Mouse (Mus musculus) common myeloid progenitor, adult 5-6 weeks (primary cell): Measurements from ENCODE around the gene Drosha. TPM values are rescaled to one million over a fixed set of nuclear protein-coding genes. Genes with fewer than 3 reads are reported as not detected.

Source experiments
- ATAC-seq: replicated peaks from 2 replicates; pipeline ENCODE4 v1.8.0; 2016; ENCODE audit warnings: low read depth, mild to moderate bottlenecking, moderate TSS enrichment, inconsistent platforms; ENCODE audit not compliant: poor library complexity, severe bottlenecking
- total RNA-seq: library from RNA; stranded (forward); fragments of 200-1000, 187-1606 nt; gene quantifications from 2 replicates; pipeline ENCODE4 v1.2.3, GENCODE M21; 2017

Drosha gene
- total RNA-seq, 1 experiment from 2014 or later: 46.8 TPM

DNA sequence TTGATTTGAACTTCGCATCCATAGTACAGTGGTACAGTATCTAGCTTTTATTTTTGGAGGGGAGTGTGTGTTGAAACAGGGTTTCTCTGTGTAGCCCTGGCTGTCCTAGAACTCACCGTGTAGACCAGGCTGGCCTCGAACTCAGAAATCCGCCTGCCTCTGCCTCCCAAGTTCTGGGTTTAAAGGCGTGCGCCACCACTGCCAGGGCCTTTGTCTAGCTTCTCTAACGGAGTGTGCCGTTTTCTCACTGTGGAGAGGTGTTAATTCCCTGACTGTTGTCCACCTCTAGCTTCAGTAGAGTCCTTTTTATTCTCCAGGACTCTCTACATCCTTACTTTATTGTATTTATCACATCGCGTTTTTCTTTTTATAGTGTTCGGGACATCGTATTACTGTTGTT is 793 bp downstream of the Drosha start:
- no peak for ATAC-seq

DNA sequence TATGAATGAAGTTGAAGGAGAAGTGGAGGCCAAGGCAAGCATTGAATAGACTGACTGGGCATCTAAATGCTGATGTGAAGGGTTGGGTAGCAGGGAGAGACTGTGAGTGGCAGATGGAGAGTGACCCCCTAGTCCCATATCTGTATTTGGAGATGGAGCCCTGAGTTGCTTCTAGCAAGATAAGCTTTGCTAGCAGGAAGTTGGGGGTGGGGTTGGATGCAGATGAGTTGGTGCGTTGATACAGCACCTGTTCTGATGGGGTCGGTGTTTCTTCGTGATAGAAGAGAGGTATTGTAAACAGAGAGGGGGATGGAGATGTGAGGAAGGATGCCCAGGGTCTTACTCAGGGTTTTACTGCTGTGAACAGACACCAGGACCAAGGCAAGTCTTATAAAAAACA is 5.3 kb downstream of the Drosha start:
- no peak for ATAC-seq

DNA sequence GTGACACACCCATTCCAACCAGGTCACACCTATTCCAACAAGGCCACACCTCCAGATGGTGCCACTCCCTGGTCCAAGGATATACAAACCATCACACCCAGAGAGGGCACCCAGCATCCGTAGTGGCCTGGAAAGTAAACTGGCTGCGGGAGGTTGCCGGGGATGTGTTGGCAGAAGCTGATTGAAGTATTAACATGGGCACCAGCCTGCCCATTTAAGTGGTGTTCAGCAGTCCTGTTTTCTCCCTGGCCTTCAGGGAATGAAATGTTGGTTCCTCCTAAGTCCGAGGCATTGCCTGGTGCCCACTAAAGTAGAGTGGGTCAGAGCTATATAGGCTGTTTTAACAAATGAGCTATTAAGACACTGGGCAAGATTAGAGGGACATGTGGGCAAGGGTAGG is 8.0 kb downstream of the Drosha start:
- no peak for ATAC-seq

DNA sequence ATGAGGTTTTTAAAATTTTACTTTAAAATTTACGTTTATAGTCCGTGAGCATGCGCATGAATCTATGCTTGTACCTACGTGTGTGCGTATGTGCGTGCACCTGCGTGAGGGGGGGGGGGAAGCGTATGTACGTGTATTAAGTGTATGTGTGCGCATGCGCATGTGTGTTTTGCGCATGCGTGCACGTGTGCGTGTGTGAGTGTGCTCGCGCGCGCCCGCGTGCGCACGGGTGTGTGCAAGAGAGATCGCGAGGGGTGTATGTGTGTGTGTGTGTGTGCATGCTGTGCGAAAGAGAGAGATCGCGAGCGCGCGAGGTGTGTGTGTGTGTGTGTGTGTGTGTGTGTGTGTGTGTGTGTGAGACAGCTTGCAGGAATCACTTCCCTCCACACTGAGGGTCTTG is 8.8 kb downstream of the Drosha start:
- no peak for ATAC-seq

DNA sequence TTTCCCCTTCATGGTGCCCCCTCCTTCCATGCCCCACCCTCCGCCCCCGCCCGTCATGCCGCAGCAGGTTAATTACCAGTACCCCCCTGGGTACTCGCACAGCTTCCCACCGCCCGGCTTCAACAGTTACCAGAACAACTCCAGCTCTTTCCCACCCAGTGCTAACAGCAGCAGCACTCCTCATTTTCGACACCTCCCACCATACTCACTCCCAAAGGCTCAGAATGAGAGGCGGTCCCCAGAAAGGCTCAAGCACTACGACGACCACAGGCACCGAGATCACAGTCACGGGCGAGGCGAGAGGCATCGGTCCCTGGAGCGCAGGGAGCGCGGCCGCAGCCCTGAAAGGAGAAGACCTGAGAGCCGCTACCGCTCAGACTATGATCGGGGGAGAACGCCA is 9.6 kb downstream of the Drosha start:
- no peak for ATAC-seq

DNA sequence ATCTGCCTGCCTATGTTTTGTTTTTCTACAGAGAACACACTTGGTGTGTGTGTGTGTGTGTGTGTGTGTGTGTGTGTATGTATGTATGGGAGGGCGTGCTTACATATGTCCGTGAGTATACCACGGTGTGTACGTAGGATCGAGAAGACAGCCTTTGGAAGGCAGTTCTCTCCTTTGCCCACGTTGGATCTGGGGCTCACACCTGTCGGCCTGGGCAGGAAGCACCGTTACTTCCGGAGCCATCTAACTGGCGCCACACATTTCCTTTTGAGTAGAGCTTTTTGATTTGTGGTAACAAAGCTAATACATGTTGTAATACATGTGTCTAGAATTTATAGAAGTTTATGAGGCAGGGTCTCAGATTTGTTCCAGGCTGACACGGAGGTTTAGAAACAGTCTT is 16.1 kb downstream of the Drosha start:
- 0 out of 2 replicates have a peak, but pooled peaks have one; percentile 29 for ATAC-seq

DNA sequence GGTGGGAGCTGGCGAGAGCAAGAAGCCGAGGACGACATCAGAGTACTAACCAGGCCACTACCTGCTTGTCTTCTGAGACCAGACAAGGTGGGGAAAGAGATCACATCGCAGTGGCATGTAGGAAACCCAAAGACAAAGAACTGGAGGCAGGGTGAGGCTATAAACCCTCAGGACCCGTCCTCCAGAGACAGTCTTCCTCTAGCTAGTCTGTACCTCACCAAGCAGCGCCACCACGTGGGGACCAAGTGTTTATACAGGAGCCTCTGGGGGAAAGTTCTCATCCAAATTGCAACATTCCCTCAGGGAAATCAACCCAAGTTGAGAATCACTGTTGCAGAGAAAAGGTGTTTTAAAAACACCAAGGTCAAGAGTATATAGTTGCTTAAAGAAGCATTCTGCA is 18.2 kb downstream of the Drosha start:
- no peak for ATAC-seq

DNA sequence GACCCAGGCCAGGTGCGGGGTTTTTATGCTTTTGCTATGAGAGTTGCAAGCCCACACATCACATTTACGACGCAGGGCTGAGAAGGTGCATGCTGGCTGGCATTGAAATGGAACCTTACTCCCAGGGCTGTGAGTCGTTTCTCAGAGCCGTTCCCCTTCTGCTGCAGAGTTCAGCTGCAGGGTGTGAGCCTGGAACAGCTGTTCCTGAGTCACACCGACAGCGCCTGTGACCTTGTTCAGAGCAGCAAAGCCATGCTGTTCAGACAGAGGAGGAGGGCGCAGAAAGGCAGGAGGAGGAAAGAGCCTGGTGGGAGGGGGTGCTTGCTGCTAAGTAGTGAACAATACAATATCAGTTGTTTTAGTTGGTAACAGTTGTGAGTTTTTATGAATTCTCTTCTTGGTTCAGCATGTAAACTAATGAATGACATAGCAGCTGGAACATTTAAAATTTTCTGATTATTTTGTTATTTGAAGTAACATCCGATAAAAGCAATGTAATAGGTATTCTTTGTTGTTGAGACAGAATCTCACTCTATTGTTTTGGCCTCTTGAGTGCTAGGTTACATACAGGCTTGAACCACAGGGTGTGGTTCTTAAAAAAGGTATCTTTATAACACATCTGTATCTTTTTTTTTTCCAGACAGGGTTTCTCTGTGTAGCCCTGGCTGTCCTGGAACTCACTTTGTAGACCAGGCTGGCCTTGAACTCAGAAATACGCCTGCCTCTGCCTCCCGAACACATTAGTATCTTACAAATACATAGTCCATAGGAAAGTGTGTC is 23.8 kb downstream of the Drosha start:
- no peak for ATAC-seq

DNA sequence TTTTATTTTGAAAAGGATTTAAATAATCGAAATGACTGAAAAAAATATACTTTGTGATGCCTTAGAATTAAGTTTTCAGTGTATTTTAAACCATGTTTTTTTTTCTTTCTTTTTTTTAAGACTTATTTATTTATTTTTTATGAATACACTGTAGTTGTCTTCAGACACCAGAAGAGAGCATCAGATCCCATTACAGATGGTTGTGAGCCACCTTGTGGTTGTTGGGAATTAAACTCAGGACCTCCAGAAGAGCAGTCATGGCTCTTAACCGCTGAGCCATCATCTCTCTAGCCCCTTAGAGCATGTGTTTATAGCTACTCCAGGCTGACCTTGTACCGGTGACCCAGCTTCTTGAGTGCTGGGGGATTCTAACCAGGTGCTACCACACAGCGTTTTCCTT is 24.8 kb downstream of the Drosha start:
- no peak for ATAC-seq

DNA sequence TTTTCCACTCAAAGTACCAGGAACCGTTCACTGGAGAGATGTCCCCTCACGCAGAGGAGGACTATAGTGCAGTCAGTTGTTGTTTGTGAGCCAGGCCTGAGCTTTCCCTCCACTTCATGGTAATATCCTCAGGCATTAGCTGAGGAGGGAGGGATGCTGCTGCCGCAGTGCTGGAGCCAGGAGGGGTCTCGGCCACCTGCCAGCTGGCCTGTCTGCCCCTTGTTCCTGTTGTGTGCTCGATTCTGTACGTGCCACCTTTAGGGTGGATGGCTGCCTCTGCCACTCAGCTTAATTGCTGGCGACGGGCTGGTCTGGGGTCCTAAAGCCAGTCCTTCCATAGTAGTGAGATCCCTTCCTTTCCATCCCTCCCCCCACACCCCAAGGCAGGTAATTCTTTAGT is 28.9 kb downstream of the Drosha start:
- ATAC-seq: no peak

DNA sequence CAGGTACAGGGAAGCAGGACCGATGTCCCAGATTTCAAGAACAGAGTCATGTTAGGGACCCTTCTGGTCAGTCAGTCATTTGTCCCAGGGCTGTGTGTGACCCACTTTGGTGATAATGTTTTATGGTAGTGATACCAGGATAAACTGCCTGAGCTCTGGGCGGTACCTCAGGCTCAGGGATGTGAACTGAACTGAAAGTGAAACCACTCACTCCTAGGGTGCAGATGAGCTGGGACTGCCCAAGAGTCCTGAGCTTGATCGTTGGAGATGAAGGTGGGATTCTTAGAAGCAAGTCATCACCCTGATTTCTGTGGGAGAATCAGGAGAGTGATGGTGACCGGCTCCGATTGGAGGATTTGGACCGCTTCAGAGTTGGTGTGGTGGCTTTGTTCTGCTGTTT is 32.2 kb downstream of the Drosha start:
- ATAC-seq: no peak

DNA sequence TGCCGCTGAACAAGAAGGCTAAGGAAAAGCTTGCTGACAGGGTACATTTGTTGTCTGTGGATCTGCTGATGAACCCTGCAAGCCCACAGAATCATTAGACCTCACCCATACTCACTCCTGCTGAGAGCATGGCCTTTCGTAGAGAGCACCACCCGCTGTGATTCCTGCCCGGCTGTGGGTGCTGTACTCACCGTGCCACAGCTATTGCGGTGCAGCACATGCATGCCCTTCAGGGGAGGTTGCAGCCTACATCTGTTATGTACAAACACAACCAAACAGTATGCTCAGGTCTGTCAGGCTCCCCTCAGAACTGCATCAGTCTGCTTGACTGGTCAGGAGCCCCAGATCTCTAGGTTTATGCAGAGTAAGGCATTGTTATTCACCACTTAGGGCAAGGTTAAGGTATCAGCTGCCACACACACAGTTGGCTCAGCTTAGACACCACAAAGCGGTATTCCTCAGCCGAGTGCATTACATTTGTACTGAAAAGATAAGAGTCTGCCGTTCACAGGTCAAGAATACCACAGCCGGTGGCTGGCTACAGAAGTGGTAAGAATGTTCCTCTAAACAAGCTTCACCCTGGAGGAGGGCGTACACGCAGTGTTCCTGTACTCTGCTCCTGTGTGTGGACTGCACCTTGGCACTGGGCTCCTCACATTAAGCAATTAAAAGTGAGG is 33.4 kb downstream of the Drosha start:
- ATAC-seq: peak; percentile 92

DNA sequence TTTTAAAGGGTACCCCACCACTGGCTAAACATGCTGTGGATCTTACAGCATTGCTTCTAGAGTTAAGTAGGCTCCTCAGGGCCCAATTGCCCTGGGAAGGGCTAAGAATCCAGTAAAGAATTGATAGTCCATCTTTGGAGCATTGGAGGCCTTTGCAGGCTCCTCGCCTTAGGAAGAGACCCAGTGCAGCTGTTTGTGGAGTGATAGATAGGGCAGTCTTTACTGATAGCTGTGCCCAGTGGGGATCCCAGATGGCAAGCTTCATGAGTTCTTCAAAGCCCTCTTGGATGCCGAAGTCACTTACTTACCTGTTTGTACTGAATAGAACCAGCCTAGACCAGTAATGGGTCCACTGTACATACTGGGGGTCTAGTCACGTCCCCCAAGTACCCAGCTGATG is 34.0 kb downstream of the Drosha start:
- ATAC-seq: no peak

DNA sequence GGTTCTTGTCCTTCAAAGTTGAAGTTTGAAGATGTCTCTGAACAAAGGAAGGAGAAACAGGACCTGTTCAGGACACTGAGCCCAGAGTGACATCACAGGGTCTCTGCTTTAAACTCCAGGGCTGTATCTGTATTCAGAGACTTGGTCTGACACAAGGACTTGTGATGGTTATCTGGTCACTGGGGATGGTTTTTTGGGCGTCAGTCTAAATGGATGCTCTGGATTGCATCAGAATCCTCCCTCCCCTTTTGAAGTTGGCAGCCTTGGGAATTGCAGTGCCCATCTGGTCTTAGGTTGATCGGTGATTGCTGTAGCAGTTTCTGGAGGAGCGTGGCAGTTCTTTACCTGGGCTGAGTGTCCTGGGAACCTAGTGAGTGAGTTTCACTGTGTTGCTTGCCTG is 37.4 kb downstream of the Drosha start:
- ATAC-seq: no peak

DNA sequence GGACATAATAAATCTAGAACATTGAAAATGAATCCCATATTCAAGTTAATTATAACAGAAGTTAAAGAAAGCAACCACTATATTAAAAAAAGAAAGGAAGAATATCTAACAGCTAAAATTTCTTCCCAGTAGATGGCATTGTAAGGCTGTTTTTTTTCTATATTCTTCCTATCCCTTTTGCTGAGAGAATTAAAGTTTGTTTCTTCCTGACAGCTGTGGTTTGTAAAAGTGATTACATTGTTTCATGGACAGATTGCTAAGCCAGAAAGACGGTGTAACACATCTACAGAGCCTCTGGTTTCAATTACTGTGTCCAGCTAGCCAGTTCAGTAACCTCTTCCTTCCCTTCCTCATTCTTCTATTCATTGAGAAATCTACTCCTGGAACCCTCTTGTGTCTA is 39.1 kb downstream of the Drosha start:
- 0 out of 2 replicates have a peak, but pooled peaks have one; percentile 7 for ATAC-seq

DNA sequence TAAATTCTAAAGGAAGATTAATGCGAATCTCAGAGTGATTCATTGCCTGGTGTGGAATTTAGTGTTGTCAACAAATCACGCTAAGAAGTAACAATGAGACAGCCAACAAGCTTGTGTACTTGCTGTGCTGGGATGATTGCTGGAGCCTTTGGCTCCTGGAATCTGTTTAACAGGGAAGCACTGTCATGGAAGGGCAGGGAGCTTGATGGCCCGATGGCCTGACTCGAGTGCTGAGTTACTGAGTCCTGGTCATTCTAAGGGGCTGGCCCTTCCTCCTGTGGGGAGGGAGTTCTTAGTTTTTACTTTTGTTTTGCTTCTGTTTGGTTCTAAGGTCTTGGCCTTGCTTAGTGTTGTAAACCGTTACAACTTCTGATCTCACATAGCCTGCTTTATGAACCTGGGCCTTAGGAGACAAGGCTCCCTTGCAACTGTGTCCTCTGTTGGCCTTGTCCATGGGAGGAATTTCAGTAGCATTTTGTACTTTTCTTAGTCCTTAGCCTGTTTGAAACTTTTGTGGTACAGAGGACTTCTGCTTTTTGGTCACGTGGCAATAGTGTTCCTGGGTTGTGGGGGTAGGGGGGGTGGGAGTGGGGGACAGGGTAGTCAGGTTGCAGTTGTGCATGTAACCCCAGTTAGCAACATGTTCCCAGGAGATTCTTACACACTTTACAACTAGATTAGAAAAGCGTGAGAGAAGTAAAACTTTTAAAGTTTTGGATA is 41.1 kb downstream of the Drosha start:
- peak; percentile 53 for ATAC-seq

DNA sequence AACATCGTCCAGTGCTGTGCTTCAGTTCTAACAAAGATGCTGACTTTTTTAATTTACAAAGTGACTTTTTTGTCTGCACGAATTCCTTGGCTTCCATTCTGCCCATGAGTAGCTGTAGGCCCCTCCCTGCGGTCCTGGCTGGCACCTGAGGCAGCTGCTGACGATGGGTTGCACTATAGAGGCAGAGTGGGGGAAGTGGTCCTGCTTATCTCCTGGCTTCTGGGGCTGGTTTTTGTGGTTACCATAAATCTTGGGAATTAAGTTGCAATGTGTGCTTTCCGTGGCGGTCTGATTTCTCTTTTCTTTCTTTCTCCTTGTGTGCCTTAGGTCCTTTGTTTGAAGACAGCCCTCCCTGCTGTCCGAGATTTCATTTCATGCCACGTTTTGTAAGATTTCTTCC is 42.7 kb downstream of the Drosha start:
- peak; percentile 80 for ATAC-seq

DNA sequence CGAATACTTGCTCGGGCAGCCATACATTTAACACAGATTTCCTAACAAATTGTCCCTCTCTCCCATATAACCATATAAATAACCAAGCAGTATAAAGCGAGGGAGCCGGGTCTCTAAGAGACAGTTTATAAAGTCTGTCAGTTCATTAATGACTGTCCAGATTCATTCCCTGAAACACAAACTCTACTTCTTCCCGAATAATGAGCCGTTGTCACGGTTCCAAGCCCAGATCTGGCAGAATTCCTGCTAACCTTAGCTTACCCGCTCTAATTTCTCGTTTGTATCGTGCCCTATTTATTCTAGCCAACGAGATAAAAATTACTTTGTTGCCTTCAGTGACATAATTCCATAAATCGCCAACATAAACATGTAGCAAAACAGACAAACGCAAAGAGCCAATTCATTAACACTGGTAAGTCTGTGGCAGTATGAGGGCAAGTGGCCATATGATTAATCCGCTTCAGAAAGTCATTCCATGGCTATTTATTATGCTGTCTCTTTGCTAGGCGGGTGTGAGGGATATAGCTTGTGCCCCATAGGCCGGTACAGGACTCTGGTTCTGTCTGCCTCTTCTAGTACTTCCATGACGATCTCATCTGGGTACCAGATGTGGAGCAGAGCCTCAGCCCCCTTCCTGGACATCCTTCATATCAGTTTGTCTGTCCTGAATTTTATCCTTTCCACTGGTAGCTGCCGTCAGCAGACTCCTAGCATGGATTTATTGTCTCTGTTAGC is 51.0 kb downstream of the Drosha start:
- ATAC-seq: no peak

DNA sequence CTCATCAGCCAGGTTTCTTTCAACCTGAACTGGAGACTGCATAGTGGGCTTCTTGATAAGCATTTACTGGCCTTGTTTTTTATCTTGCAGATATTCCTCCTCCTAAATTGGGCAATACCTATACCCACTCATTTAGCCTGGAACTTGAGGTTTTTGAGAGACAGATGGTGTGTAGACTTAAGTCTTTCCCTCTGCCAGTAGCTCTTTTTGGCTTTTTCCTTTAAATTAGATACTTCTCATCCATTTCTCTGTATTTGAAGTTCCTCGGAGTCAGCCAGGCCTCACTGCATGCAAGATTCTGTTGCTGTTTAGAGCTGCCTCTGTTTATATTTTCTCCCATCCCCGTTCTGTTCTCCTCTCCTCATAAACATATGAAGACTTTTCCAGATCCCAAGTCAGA is 51.7 kb downstream of the Drosha start:
- no peak for ATAC-seq

DNA sequence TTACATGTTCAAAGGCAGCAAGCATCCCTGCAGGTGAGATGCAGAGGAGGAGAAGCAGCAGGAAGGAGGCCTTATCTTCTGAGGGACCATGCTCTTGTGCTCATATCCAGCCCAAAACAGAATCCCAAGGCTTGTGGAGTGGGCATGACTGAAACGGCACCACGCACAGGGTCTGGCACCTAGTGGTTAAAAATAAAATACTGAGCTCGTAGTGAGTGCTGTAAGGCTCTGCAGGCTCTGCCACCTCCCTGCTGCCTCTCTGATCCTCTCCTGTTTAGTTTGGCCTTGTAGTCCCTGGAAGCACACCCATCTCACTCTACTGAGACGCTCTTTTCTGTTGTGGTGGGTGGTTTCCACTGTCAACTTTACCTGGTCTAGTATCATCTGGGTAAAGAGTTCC is 52.3 kb downstream of the Drosha start:
- no peak for ATAC-seq

DNA sequence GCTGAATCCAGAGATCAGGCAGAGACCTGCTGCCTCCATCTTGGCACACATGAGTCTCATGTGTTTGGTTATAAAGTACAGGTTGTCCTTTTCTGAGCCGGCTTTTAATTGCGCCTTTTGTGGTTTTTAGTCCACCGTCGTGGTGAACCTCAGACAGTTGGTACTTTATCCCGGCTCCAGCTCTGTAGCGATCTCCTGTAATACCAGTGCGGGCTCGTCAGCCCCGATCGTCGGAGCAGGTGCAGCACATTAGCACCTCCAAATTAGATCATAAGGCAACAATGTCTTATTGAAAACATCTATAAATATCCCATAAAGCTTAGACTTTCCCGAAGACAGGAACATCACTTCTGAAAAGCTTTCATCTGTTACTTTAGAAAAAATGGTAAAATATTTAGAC is 53.3 kb downstream of the Drosha start:
- ATAC-seq: no peak
